Mouse (Mus musculus): ENCODE data around the gene Ifitm5. TPM values are rescaled to one million over a fixed set of nuclear protein-coding genes. Genes with fewer than 3 reads are reported as not detected.
"Not testable (repeated sequence)": the region's sequence is repeated elsewhere in the genome, so short reads cannot be mapped to it uniquely, and the experiment has no call there.

Gene Ifitm5
- 0.75 and 0.82 TPM in 2 replicates for polyA plus RNA-seq (2015; fragmentation: Nextera tagmentation; extraction: Ambion mirVana)

DNA sequence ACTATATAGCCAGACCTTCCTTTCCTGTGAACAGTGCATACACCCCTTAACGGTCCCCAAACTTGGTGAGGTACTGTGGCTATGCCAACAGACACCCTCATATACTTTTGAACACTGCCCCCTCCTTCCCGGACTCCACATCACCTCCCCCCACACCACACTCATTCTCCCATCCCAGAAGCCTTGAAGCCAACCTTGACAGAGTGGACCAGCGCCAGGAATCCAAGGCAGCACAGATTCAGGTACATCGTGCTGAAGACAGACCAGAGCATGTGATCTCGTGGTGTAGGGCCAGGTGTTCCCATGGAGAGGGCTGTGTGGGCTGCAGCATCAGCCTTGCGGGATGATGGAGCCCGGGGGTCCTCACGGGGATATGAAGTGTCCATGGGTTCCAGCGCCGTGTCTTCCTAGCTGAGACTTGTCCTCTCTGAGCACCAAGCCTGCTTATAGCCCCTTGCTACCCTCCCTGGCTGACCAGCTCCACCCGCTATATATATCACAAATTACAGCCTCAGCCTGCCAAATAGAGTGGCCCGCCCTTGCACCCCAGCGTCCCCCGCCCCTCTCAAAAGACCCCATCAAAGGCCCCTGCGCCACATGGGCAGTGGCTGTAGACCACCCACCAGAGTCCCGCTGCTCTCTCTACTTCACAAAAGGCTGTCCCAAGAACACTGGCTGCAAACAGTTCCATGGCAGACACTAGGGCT is at the start of gene Ifitm5:
Gene Ifitm5 (minus strand): TSS at position 468 of the 707 bp plus-strand sequence.
- WGBS, result 76% methylated on average over 16 of the region's 16 CpGs
- Histone ChIP-seq H3K9ac (no peak within 1 kb of the TSS), H3K9me3 (no peaks in the 10 kb centered on the region), H3K4me2 (no peak within 1 kb of the TSS), H3K36me3 (no peaks in the 10 kb centered on the region), H3K27me3 (no peaks in the 10 kb centered on the region), H3K27ac (replicated peaks) (no peak within 1 kb of the TSS), H3K4me3 (no peak within 1 kb of the TSS), H3K4me1 (replicated peaks) (peaks cover 14% of the 10 kb centered on the region; the same call in 1 of the 2 replicates)
- ATAC-seq (ENCODE audit: low FRiP score, low read depth), result no peak

DNA sequence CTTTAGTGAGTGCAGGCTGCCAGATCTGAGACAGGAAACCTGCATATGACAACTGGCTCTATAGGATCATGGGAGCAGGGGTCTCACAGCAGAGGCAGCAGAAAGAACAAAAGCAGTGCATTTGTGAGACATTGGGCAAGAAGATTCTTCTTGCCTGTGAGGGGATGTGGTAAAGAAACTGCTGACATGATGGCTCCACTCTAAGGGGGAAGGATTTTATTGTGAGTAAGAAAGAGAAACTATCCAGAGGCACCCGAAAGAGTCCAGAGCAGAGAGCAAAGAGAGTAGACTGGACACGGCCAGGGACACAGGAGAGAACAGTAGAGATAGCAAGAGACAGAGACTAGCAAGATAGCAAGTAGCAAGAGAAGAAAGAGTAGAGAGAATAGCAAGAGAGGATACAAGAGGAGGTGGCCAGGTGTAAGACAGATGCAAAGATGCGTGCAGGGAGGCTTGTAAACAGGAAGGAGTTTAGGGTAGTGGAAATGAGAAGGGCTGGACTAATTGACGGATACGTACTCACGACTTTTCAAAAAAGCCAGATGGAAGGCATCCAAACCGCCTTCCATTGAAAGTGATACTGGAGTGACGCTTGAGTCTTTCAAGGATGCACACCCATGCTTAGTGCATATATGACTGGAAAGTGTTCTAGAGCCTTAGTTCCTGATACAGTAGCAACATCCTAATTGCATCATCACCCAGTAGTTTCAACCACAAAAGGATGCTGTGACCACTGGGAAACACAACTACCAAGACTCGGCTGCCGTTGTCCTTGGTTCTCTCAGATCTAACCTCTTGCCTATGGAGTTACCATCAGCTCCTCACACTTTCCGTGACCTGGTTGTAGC is 49.0 kb upstream of the Ifitm5 start:
- H3K4me3 ChIP-seq, result no peak overlapping the region
- no peak for ATAC-seq (ENCODE audit: low FRiP score, low read depth)
- no peak overlapping the region for H3K4me2 ChIP-seq
- H3K27me3 ChIP-seq, result no peaks in the 10 kb centered on the region
- no peaks in the 10 kb centered on the region for H3K4me1 ChIP-seq (replicated peaks)
- H3K9ac ChIP-seq, result no peak overlapping the region
- WGBS, result 91% methylated on average over 11 of the region's 11 CpGs
- no peaks in the 10 kb centered on the region for H3K36me3 ChIP-seq
- H3K27ac ChIP-seq (replicated peaks), result no peak overlapping the region
- H3K9me3 ChIP-seq, result no peaks in the 10 kb centered on the region

DNA sequence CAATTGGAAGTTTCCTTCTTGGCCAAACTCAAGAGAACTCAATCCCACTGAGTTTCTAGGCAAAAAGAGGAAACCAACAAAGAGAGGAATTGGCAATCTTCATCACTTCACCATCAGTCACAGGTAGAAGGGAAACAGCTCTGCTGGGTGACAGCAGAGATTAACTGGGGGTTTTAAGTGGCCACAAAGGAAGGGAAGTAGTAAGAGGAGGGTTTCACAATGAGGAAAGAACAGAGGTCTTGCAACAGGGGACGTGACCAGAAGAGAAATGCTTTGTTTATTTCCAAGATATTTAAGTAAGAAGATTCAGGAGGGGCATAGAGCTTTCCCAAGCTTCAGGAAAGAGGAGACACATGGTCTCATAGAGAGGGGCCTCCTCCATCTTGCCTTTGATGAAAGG is 47.7 kb upstream of the Ifitm5 start:
- WGBS, result 73% methylated on average over 1 of the region's 1 CpGs

DNA sequence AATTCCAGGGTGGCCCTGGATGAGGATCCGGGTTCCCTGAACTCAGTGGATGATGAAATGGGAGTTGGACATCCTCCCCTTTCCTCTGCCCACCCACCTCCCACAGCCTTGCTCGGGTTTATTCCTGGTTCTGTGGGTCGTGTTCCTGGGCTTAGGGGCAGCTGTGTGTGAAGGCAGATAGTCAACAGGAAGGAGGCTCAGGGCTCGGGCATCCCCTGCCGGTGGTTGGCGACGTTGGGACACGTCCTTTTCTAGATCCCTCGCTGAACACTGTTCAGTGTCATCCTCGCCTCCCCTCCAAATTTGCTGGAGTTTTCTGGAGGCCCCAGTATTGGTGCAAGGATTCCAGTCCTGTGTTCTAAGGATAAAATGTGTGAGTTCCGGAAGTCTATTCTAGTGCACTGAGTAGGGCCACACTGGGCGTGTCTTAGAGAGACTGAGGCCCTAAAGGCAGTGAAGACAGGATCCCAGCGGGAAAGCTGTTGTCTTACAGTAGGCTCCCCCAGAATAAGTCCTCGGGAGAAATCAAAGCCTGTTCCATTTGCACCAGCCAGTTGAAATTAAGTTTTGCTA is 41.1 kb upstream of the Ifitm5 start:
- Histone ChIP-seq H3K4me1 (replicated peaks) (no peaks in the 10 kb centered on the region), H3K9me3 (no peaks in the 10 kb centered on the region), H3K27me3 (no peaks in the 10 kb centered on the region), H3K27ac (replicated peaks) (no peak overlapping the region), H3K36me3 (no peaks in the 10 kb centered on the region), H3K4me2 (no peak overlapping the region), H3K4me3 (no peak overlapping the region), H3K9ac (no peak overlapping the region)
- ATAC-seq (ENCODE audit: low FRiP score, low read depth), result no peak
- 88% methylated on average over 14 of the region's 14 CpGs for WGBS

More for the DNA sequence above, 47.7 kb upstream of the Ifitm5 start:
- Histone ChIP-seq H3K4me2 (no peak overlapping the region), H3K4me3 (no peak overlapping the region), H3K27ac (replicated peaks) (no peak overlapping the region), H3K9ac (no peak overlapping the region), H3K36me3 (no peaks in the 10 kb centered on the region), H3K4me1 (replicated peaks) (no peaks in the 10 kb centered on the region), H3K9me3 (no peaks in the 10 kb centered on the region), H3K27me3 (no peaks in the 10 kb centered on the region)
- no peak for ATAC-seq (ENCODE audit: low FRiP score, low read depth)

DNA sequence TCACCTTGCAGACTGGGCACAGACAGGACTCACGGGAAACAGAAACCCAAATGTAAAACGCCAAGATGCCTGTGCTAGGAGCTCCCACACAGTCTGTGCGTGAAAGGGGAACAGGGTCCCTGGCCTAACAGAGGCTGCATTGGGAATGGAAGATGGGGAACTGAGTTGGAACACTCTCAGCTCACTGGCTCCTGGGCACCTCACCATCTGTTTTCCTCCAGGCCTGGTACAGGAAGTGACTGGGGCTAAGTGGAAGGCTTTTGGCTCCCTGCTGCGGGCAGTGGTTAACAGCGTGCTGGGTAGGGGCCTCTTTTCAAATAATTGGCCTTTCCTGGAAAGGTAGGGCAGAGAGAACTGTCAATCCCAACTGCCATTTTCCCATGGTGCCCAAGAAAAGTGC is 40.5 kb upstream of the Ifitm5 start:
- no peak overlapping the region for H3K27ac ChIP-seq (replicated peaks)
- no peaks in the 10 kb centered on the region for H3K36me3 ChIP-seq
- no peaks in the 10 kb centered on the region for H3K9me3 ChIP-seq
- WGBS, result 70% methylated on average over 5 of the region's 5 CpGs
- ATAC-seq (ENCODE audit: low FRiP score, low read depth), result no peak
- no peaks in the 10 kb centered on the region for H3K4me1 ChIP-seq (replicated peaks)
- H3K4me3 ChIP-seq, result no peak overlapping the region
- no peak overlapping the region for H3K9ac ChIP-seq
- no peak overlapping the region for H3K4me2 ChIP-seq
- no peaks in the 10 kb centered on the region for H3K27me3 ChIP-seq

DNA sequence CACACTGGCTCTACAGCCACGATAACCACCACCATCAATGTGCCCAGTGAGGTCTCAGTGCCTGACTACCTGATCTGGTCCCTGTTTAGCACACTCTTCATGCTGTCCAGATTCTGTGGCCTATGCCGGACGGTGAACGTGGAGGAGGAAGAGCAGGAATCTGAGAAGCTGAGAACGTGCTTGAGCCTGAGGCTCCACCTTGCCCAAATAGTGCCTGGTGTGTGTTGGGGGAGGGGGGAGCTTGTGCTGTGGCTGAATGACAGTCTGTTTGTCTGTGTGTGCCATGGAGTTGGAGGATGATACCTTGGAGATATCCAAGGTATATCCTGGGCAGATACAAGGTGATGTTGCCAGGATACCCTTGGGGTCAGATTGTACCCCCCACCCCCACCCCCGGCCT is 40.1 kb upstream of the Ifitm5 start:
- no peaks in the 10 kb centered on the region for H3K36me3 ChIP-seq
- whole genome bisulfite sequencing, result 85% methylated on average over 6 of the region's 6 CpGs
- ATAC-seq (ENCODE audit: low FRiP score, low read depth), result no peak
- H3K4me1 ChIP-seq (replicated peaks), result no peaks in the 10 kb centered on the region
- H3K9me3 ChIP-seq, result no peaks in the 10 kb centered on the region
- H3K27me3 ChIP-seq, result no peaks in the 10 kb centered on the region
- no peak overlapping the region for H3K4me3 ChIP-seq
- H3K9ac ChIP-seq, result no peak overlapping the region
- H3K27ac ChIP-seq (replicated peaks), result no peak overlapping the region
- H3K4me2 ChIP-seq, result no peak overlapping the region

DNA sequence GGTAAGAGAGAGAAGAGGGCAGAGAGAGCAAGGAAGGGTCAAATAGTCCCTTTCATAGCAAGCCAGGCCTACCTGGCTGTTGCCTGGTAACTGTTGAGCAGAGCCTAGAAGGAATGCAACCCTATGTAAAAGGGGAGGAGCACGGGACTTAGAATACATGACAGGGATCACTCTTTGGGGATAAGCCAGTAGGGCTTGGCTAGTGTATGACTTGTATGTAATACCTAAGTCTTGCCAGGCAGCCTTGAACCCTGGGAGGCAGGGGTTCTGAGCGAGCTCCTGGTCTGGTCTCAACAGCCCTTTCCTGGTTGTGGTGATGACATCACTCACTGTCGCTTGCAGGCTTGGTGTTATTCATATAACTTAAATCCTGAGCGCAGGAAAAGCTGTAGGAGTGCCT is 38.9 kb upstream of the Ifitm5 start:
- Histone ChIP-seq H3K4me3 (no peak overlapping the region), H3K27me3 (no peaks in the 10 kb centered on the region), H3K36me3 (no peaks in the 10 kb centered on the region), H3K27ac (replicated peaks) (no peak overlapping the region), H3K4me1 (replicated peaks) (no peaks in the 10 kb centered on the region), H3K4me2 (no peak overlapping the region), H3K9me3 (no peaks in the 10 kb centered on the region), H3K9ac (no peak overlapping the region)
- no peak for ATAC-seq (ENCODE audit: low FRiP score, low read depth)
- 72% methylated on average over 4 of the region's 4 CpGs for WGBS

DNA sequence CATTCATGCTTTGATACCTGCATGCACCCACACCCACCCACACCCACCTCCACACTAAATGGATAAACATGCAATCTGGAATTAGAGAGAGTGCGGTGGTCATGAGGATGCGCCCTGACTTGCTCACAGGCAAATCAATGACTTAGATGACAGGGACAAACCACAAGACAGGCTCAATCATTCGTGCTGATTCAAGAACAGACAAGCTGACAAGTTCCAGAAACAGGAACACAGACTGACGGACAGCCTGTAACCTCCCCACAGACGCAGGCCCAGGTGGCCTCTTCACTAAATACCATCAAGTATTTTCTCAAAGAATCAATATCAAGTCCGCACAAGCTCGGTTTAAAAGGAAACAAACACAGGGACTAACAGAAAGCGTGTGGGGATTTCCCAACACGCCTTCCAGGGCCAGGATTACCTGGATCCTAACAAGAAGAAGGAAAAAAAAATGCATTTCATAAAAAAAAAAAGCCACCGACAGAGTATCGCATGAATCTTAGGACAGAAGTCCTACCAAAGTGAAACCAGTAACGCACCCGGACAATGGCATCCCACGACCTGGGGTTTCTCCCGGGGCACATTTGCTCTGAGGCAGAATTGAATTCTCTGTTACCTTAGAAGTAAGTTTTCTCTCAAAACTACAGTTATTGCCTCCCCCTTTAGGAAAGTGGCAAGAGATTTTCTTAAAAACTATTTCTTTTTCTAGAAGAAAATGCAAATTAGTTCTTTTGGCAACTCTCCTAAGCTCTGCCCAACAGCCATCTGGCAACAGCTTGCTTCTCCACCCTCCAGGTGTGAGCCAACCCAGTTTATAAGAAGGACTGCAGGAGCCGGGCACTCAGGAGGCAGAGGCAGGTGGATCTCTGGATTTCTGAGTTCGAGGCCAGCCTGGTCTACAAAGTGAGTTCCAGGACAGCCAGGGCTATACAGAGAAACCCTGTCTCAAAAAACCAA is 37.4 kb upstream of the Ifitm5 start:
- Histone ChIP-seq H3K36me3 (no peaks in the 10 kb centered on the region), H3K4me1 (replicated peaks) (no peaks in the 10 kb centered on the region), H3K9me3 (no peaks in the 10 kb centered on the region), H3K9ac (no peak overlapping the region), H3K4me3 (no peak overlapping the region), H3K27me3 (no peaks in the 10 kb centered on the region), H3K4me2 (no peak overlapping the region), H3K27ac (replicated peaks) (no peak overlapping the region)
- no peak for ATAC-seq (ENCODE audit: low FRiP score, low read depth)
- WGBS, result 86% methylated on average over 17 of the region's 17 CpGs

DNA sequence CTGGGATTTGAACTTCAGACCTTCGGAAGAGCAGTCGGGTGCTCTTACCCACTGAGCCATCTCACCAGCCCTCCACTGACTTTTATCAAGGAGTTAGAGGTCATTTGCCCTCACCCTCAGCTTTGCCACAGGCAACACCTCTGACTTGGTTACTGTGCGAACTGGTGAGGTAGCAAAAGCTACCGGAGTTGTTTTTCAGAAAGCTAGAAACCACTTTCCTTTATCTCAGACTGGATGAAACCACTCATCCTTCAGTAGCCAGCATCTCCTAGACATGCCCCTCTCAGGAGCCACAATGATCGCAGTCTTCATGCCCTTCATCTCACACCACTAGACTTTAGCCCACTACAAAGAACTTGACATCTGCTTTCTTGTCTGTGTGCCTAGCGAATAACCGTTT is 32.9 kb upstream of the Ifitm5 start:
- H3K36me3 ChIP-seq, result no peaks in the 10 kb centered on the region
- H3K9ac ChIP-seq, result no peak overlapping the region
- H3K27me3 ChIP-seq, result no peaks in the 10 kb centered on the region
- no peak overlapping the region for H3K4me2 ChIP-seq
- ATAC-seq (ENCODE audit: low FRiP score, low read depth), result no peak
- 92% methylated on average over 7 of the region's 7 CpGs for WGBS
- no peak overlapping the region for H3K27ac ChIP-seq (replicated peaks)
- H3K4me3 ChIP-seq, result no peak overlapping the region
- no peaks in the 10 kb centered on the region for H3K4me1 ChIP-seq (replicated peaks)
- no peaks in the 10 kb centered on the region for H3K9me3 ChIP-seq

DNA sequence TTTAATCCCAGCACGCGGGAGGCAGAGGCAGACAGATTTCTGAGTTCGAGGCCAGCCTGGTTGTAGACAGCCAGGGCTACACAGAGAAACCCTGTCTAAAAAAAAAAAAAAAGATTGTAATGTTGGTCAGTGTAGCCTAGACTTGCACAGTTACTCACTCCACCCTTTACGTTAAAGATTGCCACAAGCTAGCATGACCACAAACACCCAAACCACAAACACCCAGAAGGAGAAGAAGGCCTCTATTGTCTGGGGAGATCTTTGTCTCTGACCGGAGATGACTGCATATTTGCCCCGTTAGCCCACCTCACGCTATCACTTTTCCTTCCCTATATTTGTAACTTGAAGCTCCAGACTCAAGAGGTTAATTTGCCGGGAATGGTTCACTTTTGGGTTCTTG is 31.6 kb upstream of the Ifitm5 start:
- no peak for ATAC-seq (ENCODE audit: low FRiP score, low read depth)
- no peaks in the 10 kb centered on the region for H3K36me3 ChIP-seq

DNA sequence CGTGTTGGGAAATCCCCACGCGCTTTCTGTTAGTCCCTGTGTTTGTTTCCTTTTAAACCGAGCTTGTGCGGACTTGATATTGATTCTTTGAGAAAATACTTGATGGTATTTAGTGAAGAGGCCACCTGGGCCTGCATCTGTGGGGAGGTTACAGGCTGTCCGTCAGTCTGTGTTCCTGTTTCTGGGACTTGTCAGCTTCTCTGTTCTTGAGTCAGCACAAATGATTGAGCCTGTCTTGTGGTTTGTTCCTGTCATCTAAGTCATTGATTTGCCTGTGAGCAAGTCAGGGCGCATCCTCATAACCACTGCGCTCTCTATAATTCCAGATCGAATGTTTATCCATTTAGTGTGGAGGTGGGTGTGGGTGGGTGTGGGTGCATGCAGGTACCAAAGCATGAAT is 26.6 kb upstream of the Ifitm5 start:
- H3K4me2 ChIP-seq; ATAC-seq (ENCODE audit: low FRiP score, low read depth); H3K36me3 ChIP-seq; H3K4me1 ChIP-seq (replicated peaks); H3K9ac ChIP-seq; H3K27ac ChIP-seq (replicated peaks); H3K4me3 ChIP-seq; H3K27me3 ChIP-seq; H3K9me3 ChIP-seq: not testable (repeated sequence)
- WGBS, result 92% methylated on average over 9 of the region's 9 CpGs

More for the DNA sequence above, 31.6 kb upstream of the Ifitm5 start:
- H3K27me3 ChIP-seq, result no peaks in the 10 kb centered on the region
- no peaks in the 10 kb centered on the region for H3K9me3 ChIP-seq
- no peaks in the 10 kb centered on the region for H3K4me1 ChIP-seq (replicated peaks)
- H3K4me3 ChIP-seq, result no peak overlapping the region
- no peak overlapping the region for H3K9ac ChIP-seq
- WGBS, result 90% methylated on average over 8 of the region's 8 CpGs
- H3K4me2 ChIP-seq, result no peak overlapping the region
- no peak overlapping the region for H3K27ac ChIP-seq (replicated peaks)
